ENCODE assay signal across 8 mouse cellular contexts in genomic region chr13:60267557-60267956, GRCm38 (mm10).
A peak's percentile ranks its signal among the peaks of the same experiment; 100 is the strongest.
DNase-seq lines count a peak whose midpoint lies in the region; ATAC-seq lines count a peak whose summit lies in the region.

No protein-coding gene starts in this region.

- no peaks in the 10 kb centered on the region for H3K4me1 ChIP-seq in heart, embryonic 11.5 days (ENCODE audit: control insufficient read depth, insufficient read depth, low read length)
- H3K4me1 ChIP-seq in heart, embryonic 15.5 days (replicated peaks), result peaks cover 7% of the 10 kb centered on the region
- H3K4me1 ChIP-seq in neural tube, embryonic 13.5 days (replicated peaks), result peaks cover 30% of the 10 kb centered on the region

- no peak overlapping the region for H3K4me3 ChIP-seq in heart, embryonic 11.5 days (ENCODE audit: low read depth, low read length)
- H3K4me3 ChIP-seq in heart, embryonic 15.5 days, result no peak overlapping the region
- H3K4me3 ChIP-seq in neural tube, embryonic 13.5 days, result no peak overlapping the region

- no peak overlapping the region for H3K9ac ChIP-seq in heart, embryonic 11.5 days (ENCODE audit: low read depth, low read length)
- no peak overlapping the region for H3K9ac ChIP-seq in heart, embryonic 15.5 days
- no peak overlapping the region for H3K9ac ChIP-seq in neural tube, embryonic 13.5 days

- no peaks in the 10 kb centered on the region for H3K9me3 ChIP-seq in heart, embryonic 11.5 days (replicated peaks; ENCODE audit: control insufficient read depth, low read length)
- no peaks in the 10 kb centered on the region for H3K9me3 ChIP-seq in heart, embryonic 15.5 days (replicated peaks)
- no peaks in the 10 kb centered on the region for H3K9me3 ChIP-seq in neural tube, embryonic 13.5 days

- H3K27me3 ChIP-seq in heart, embryonic 11.5 days (ENCODE audit: control insufficient read depth, insufficient read depth, low read length), result no peaks in the 10 kb centered on the region
- no peaks in the 10 kb centered on the region for H3K27me3 ChIP-seq in heart, embryonic 15.5 days
- H3K27me3 ChIP-seq in neural tube, embryonic 13.5 days, result 0 out of 2 replicates have a peak, but pooled peaks cover 8% of the 10 kb centered on the region

- H3K27ac ChIP-seq in heart, embryonic 11.5 days (ENCODE audit: low read depth, low read length), result no peak overlapping the region
- H3K27ac ChIP-seq in heart, embryonic 15.5 days, result no peak overlapping the region
- H3K27ac ChIP-seq in neural tube, embryonic 13.5 days (replicated peaks), result peak overlapping the region; percentile 49; the same call in 1 of the 2 replicates

- H3K4me2 ChIP-seq in heart, embryonic 11.5 days, result no peak overlapping the region
- H3K4me2 ChIP-seq in heart, embryonic 15.5 days, result peak overlapping the region; percentile 24
- H3K4me2 ChIP-seq in neural tube, embryonic 13.5 days, result peak overlapping the region; percentile 31

- DNase-seq in heart, adult 11 months, result peak; percentile 95
- DNase-seq in brain, embryonic 18.5 days (ENCODE audit: low read depth, low spot score), result peak; percentile 10
- peak; percentile 36 to 65 for DNase-seq in kidney, postnatal 36 days
- no peak for DNase-seq in urinary bladder, adult 2 months (ENCODE audit: low spot score)
- no peak for DNase-seq in cerebellum, postnatal 4 days (ENCODE audit: low spot score in 2 of 2)

- WGBS in heart, embryonic 11.5 days (ENCODE audit: insufficient replicate concordance), result 37% methylated on average over 12 of the region's 12 CpGs
- WGBS in heart, embryonic 15.5 days, result 28% methylated on average over 12 of the region's 12 CpGs
- WGBS in neural tube, embryonic 13.5 days, result 10% methylated on average over 12 of the region's 12 CpGs

- ATAC-seq in heart, embryonic 11.5 days (replicated peaks; ENCODE audit: insufficient number of reproducible peaks, low FRiP score, low TSS enrichment), result no peak
- no peak for ATAC-seq in heart, embryonic 15.5 days (replicated peaks; ENCODE audit: insufficient number of reproducible peaks, insufficient read depth, low FRiP score, low read depth)
- ATAC-seq in neural tube, embryonic 13.5 days (ENCODE audit: low read depth), result peak; percentile 80

- no peaks in the 10 kb centered on the region for H3K36me3 ChIP-seq in heart, embryonic 11.5 days (ENCODE audit: control insufficient read depth, insufficient read depth, low read length)
- H3K36me3 ChIP-seq in heart, embryonic 15.5 days, result no peaks in the 10 kb centered on the region
- H3K36me3 ChIP-seq in neural tube, embryonic 13.5 days, result no peaks in the 10 kb centered on the region

Comparison
In these comparisons a context has a peak if more than half of its experiments do, and no peak if none do; other contexts are left out.
1. DNase-seq: peak in heart, adult 11 months (single experiment), brain, embryonic 18.5 days (single experiment) and kidney, postnatal 36 days (2 of 2); none in urinary bladder, adult 2 months (single experiment) and cerebellum, postnatal 4 days (0 of 2).